Mouse (Mus musculus) bone marrow, adult 2 months (tissue): ENCODE data around the gene Parva.

ENCODE experiments used
- CTCF ChIP-seq: fragments of 200-500 bp; IDR thresholded peaks from 2 replicates; pipeline ENCODE4 v1.5.1; 2011; ENCODE audit warnings: low read length, control low read depth; ENCODE audit not compliant: control insufficient read depth, insufficient read depth
- POLR2A ChIP-seq: fragments of 200-500 bp; IDR thresholded peaks from 2 replicates; pipeline ENCODE4 v1.6.1; 2011; ENCODE audit warnings: low read depth, mild to moderate bottlenecking, control low read depth, low read length, borderline replicate concordance; ENCODE audit not compliant: control insufficient read depth

GRCm38 (mm10) chr7:112390937-112391605, 36.2 kb upstream of the Parva start:
- TF ChIP-seq CTCF (no peak), POLR2A (no peak)
